Mouse (Mus musculus): ENCODE measurements at regions not wholly inside any gene's neighbourhood (a gene's known extent, or its start where the extent isn't known, plus 50 kb on each side); places are given as distances from the start of the nearest gene placed in this dataset.

DNA sequence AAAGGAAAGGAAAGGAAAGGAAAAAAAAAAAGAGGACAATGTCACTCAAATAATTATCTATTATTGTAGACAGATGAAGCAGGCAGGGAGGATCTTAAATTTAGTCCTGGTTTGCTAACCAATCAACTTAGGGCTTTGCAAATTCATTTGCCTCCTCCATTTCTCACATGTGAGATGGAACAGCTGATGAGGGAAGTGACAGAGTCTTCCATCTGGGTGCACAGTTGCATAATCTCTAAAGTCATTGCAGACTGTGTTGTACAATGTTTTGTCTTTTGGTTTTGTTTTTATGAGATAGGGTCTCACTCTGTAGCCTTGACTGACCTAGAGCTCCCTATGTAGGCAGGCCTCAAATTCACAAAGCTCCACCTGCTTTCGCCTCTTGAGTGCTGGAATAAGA lies 103.9 kb downstream of the Mycn start:
- TF ChIP-seq POLR2A (IDR thresholded peaks at IDR 0.05; ENCODE audit: low read depth, low read length) = no peak
- no peak for TF ChIP-seq CTCF (IDR thresholded peaks at IDR 0.05; ENCODE audit: extremely low read depth, insufficient read depth, insufficient read length, insufficient replicate concordance)
- H3K4me3 ChIP-seq (ENCODE audit: extremely low read depth, insufficient read depth, insufficient read length) = no peak overlapping the region
- H3K27me3 ChIP-seq (ENCODE audit: control insufficient read depth, insufficient read depth, low read length) = no peaks in the 10 kb centered on the region
- WGBS = 75% methylated on average over 1 of the region's 1 CpGs
- no peaks in the 10 kb centered on the region for H3K4me1 ChIP-seq (ENCODE audit: control insufficient read depth, insufficient read depth, insufficient read length)
- no peaks in the 10 kb centered on the region for H3K36me3 ChIP-seq (ENCODE audit: control insufficient read depth, insufficient read depth, low read length)
- no peak for DNase-seq (ENCODE audit: low read depth in 1 of 2, low spot score in 2 of 2)
- no peak overlapping the region for H3K27ac ChIP-seq (ENCODE audit: insufficient read depth, low read length)

DNA sequence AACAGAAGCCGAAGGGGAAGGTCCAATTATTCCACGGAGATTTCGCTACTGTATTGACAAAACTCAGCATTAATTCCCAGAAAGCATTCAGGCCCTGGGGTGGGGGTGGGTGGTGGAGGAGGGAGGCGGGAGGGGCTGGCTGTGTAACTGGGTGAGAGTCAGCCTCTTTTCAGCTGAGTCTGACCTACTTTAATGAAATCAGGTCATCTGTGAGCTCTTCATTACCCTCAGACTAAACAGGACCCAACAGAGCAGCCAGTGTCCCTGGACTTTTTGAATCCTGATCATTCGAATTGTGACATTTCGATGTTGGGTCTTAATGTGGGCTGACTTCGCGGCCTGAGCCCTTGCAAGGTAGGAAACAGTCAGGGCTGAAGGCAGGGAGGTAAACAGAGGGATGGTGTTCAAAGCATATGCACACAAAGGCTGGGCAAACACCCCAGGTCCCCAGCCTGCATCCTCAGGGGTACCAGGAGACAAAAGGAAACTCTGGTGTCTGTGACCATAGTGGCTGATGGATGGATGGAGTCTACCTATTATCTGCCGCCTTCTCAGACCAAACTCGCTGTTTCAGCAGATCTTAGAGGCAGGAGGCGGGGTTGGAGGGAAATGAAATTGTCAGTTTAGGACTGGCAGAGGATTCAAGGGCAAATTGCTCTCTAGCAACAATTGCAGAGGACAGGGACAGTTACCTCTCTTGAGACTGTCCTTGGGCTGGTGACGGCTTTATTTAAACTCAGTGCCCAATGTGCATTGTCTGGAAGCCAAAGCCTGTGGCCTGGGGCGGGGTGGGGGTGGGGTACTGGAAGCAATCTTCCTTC lies 113.7 kb downstream of the Mycn start:
- Histone ChIP-seq H3K27me3 (ENCODE audit: control insufficient read depth, insufficient read depth, low read length) (no peaks in the 10 kb centered on the region), H3K36me3 (ENCODE audit: control insufficient read depth, insufficient read depth, low read length) (no peaks in the 10 kb centered on the region), H3K4me3 (ENCODE audit: extremely low read depth, insufficient read depth, insufficient read length) (no peak overlapping the region), H3K4me1 (ENCODE audit: control insufficient read depth, insufficient read depth, insufficient read length) (no peaks in the 10 kb centered on the region), H3K27ac (ENCODE audit: insufficient read depth, low read length) (no peak overlapping the region)
- 85% methylated on average over 13 of the region's 13 CpGs for WGBS
- TF ChIP-seq CTCF (IDR thresholded peaks at IDR 0.05; ENCODE audit: extremely low read depth, insufficient read depth, insufficient read length, insufficient replicate concordance) (no peak), POLR2A (IDR thresholded peaks at IDR 0.05; ENCODE audit: low read depth, low read length) (no peak)
- no peak for DNase-seq (ENCODE audit: low read depth in 1 of 2, low spot score in 2 of 2)

DNA sequence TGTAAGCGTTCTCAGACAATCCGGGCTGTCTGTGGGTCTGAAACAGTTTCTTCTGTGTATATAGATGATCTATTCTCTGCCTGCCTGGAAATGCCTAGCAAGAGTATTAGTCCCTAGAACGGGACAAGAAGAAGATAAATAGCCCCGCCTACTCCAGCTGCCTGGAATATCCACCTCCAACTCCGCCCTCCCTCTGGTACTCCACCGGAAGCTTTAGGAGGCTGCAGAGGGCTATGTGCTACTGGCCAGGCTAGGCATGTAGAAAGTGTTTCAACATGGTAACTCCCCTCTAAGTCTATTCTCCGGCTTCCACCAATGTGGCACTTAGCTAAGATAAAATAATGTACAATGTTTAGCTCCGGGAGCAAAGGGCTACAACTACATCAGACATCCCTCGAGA lies 114.3 kb downstream of the Mycn start:
- no peaks in the 10 kb centered on the region for H3K27me3 ChIP-seq (ENCODE audit: control insufficient read depth, insufficient read depth, low read length)
- H3K4me1 ChIP-seq (ENCODE audit: control insufficient read depth, insufficient read depth, insufficient read length) = no peaks in the 10 kb centered on the region
- DNase-seq (ENCODE audit: low read depth in 1 of 2, low spot score in 2 of 2) = no peak
- H3K36me3 ChIP-seq (ENCODE audit: control insufficient read depth, insufficient read depth, low read length) = no peaks in the 10 kb centered on the region
- no peak for TF ChIP-seq POLR2A (IDR thresholded peaks at IDR 0.05; ENCODE audit: low read depth, low read length)
- no peak for TF ChIP-seq CTCF (IDR thresholded peaks at IDR 0.05; ENCODE audit: extremely low read depth, insufficient read depth, insufficient read length, insufficient replicate concordance)
- H3K27ac ChIP-seq (ENCODE audit: insufficient read depth, low read length) = no peak overlapping the region
- 88% methylated on average over 9 of the region's 9 CpGs for WGBS
- H3K4me3 ChIP-seq (ENCODE audit: extremely low read depth, insufficient read depth, insufficient read length) = no peak overlapping the region

DNA sequence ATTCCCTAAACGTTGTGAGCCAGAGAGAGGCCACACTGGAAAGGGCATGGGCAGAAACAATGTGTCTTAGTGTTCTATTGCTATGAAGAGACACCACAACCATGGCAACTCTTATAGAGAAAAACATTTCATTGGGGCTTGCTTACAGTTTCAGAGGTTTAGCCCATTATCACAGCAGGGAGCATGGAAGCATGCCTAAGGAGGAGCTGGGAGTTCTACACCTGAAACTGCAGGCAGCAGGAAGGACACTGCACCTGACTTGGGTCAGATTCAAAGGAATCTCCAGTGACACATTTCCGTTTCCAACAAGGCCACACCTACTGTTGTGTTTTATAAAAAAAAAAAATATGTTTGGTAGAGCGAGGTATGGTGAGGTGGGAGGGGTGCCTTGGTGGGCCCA lies 115.3 kb downstream of the Mycn start:
- no peak for DNase-seq (ENCODE audit: low read depth in 1 of 2, low spot score in 2 of 2)
- H3K4me3 ChIP-seq (ENCODE audit: extremely low read depth, insufficient read depth, insufficient read length) = no peak overlapping the region
- H3K36me3 ChIP-seq (ENCODE audit: control insufficient read depth, insufficient read depth, low read length) = no peaks in the 10 kb centered on the region
- TF ChIP-seq POLR2A (IDR thresholded peaks at IDR 0.05; ENCODE audit: low read depth, low read length) (no peak), CTCF (IDR thresholded peaks at IDR 0.05; ENCODE audit: extremely low read depth, insufficient read depth, insufficient read length, insufficient replicate concordance) (no peak)
- WGBS = 81% methylated on average over 3 of the region's 3 CpGs
- H3K27me3 ChIP-seq (ENCODE audit: control insufficient read depth, insufficient read depth, low read length) = no peaks in the 10 kb centered on the region
- H3K4me1 ChIP-seq (ENCODE audit: control insufficient read depth, insufficient read depth, insufficient read length) = peaks cover 4% of the 10 kb centered on the region; the same call in 1 of the 2 replicates
- H3K27ac ChIP-seq (ENCODE audit: insufficient read depth, low read length) = no peak overlapping the region

DNA sequence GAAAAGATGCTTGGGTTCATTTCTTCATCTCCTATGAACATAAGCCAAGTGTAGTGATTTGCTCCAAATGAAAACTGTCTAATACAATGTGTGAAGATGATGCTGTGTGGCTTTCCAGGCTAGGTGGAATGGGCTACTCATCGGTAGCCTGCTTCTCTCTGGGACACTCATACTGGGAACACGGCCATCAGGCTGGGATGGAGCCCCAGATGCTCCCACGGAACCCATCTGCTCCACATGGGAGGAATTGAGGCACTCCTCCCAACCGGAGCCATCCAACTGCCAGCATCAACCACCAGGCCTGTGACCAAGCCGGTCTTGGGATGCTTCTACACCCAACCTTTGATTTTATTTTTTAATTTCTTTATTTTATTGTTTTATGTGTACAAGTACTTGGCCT lies 115.9 kb downstream of the Mycn start:
- Histone ChIP-seq H3K27me3 (ENCODE audit: control insufficient read depth, insufficient read depth, low read length) (no peaks in the 10 kb centered on the region), H3K4me3 (ENCODE audit: extremely low read depth, insufficient read depth, insufficient read length) (no peak overlapping the region), H3K36me3 (ENCODE audit: control insufficient read depth, insufficient read depth, low read length) (no peaks in the 10 kb centered on the region), H3K4me1 (ENCODE audit: control insufficient read depth, insufficient read depth, insufficient read length) (peaks cover 7% of the 10 kb centered on the region; the same call in 1 of the 2 replicates), H3K27ac (ENCODE audit: insufficient read depth, low read length) (no peak overlapping the region)
- no peak for TF ChIP-seq POLR2A (IDR thresholded peaks at IDR 0.05; ENCODE audit: low read depth, low read length)
- no peak for TF ChIP-seq CTCF (IDR thresholded peaks at IDR 0.05; ENCODE audit: extremely low read depth, insufficient read depth, insufficient read length, insufficient replicate concordance)
- 93% methylated on average over 5 of the region's 5 CpGs for WGBS
- no peak for DNase-seq (ENCODE audit: low read depth in 1 of 2, low spot score in 2 of 2)

DNA sequence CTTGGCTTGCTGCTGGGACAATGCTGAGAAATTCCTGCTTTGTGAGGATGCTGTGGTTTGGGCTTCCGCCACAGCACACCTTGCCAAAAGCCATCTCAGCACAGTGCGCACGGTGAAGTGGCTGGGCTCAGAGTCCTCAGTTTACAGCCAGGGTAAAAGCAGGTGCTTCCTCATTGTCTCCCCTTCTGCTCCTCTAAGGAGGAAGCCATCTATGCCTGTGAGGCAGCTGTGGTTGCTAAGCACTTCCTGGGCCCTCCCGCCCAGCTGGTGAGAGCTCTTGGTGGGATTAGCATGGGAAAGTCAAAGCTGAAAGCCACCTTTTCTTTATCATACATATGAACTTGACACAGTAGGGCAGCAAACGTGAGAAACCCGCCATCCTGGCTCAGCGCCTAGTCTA lies 120.2 kb downstream of the Mycn start:
- WGBS = 28% methylated on average over 7 of the region's 7 CpGs
- TF ChIP-seq CTCF (IDR thresholded peaks at IDR 0.05; ENCODE audit: extremely low read depth, insufficient read depth, insufficient read length, insufficient replicate concordance) = no peak
- TF ChIP-seq POLR2A (IDR thresholded peaks at IDR 0.05; ENCODE audit: low read depth, low read length) = no peak
- Histone ChIP-seq H3K36me3 (ENCODE audit: control insufficient read depth, insufficient read depth, low read length) (no peaks in the 10 kb centered on the region), H3K4me3 (ENCODE audit: extremely low read depth, insufficient read depth, insufficient read length) (no peak overlapping the region), H3K4me1 (ENCODE audit: control insufficient read depth, insufficient read depth, insufficient read length) (peaks cover 7% of the 10 kb centered on the region; the same call in 1 of the 2 replicates), H3K27me3 (ENCODE audit: control insufficient read depth, insufficient read depth, low read length) (no peaks in the 10 kb centered on the region), H3K27ac (ENCODE audit: insufficient read depth, low read length) (no peak overlapping the region)
- no peak for DNase-seq (ENCODE audit: low read depth in 1 of 2, low spot score in 2 of 2)

DNA sequence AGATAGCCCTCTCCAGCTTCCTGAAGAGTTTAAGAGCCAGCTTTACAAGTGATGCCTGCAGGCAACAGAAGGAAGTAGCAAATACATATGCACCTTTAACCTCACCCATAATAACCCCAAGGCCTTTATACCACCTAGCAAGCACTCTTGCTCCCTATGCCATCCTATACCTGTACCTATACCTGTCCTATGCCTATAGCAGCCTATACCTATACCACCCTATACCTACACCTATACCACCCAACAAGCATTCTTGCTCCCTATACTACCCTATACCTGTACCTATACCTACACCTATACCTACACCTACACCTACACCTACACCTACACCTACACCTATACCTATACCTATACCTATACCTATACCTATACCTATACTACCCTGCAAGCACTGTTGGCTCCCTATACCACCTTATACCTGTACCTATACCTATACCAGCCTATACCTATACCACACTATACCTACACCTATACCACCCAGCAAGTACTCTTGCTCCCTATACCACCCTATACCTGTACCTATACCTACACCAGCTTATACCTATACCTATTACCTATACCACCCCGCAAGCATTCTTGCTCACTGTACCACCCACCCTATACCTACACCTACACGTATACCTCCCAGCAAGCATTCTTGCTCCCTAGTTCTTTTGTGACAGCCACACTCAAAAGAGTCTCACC lies 120.9 kb downstream of the Mycn start:
- no peak overlapping the region for H3K4me3 ChIP-seq (ENCODE audit: extremely low read depth, insufficient read depth, insufficient read length)
- H3K36me3 ChIP-seq (ENCODE audit: control insufficient read depth, insufficient read depth, low read length) = no peaks in the 10 kb centered on the region
- H3K27ac ChIP-seq (ENCODE audit: insufficient read depth, low read length) = no peak overlapping the region
- no peaks in the 10 kb centered on the region for H3K27me3 ChIP-seq (ENCODE audit: control insufficient read depth, insufficient read depth, low read length)
- no peak for DNase-seq (ENCODE audit: low read depth in 1 of 2, low spot score in 2 of 2)
- peaks cover 7% of the 10 kb centered on the region; the same call in 1 of the 2 replicates for H3K4me1 ChIP-seq (ENCODE audit: control insufficient read depth, insufficient read depth, insufficient read length)
- TF ChIP-seq CTCF (IDR thresholded peaks at IDR 0.05; ENCODE audit: extremely low read depth, insufficient read depth, insufficient read length, insufficient replicate concordance) = no peak
- TF ChIP-seq POLR2A (IDR thresholded peaks at IDR 0.05; ENCODE audit: low read depth, low read length) = no peak
- WGBS = 64% methylated on average over 2 of the region's 2 CpGs

All from spleen, adult 2 months (tissue).